Mouse (Mus musculus): Measurements from ENCODE around the gene Tgfb2.

GRCm38 (mm10) chr1:186577302-186577701 lies 128.5 kb downstream of the Tgfb2 start:
- no peak for TF ChIP-seq CTCF (conservative IDR thresholded peaks at IDR 0.05; ENCODE audit: insufficient read depth, insufficient read length, low read depth, low read length)
- no peak for TF ChIP-seq POLR2A (IDR thresholded peaks at IDR 0.05; ENCODE audit: low read depth, low read length)

All from kidney, adult 2 months (tissue).